Mouse (Mus musculus) C2C12 (cell line): ENCODE measurements around the gene Ccdc162.

ENCODE experiments used
- CTCF ChIP-seq: IDR thresholded peaks from one replicate; pipeline ENCODE4 v1.5.1; 2011; ENCODE audit not compliant: control insufficient read depth, insufficient read depth, insufficient read length
- MAX ChIP-seq: IDR thresholded peaks from one replicate; pipeline ENCODE4 v1.6.1; 2011; ENCODE audit warnings: mild to moderate bottlenecking, control low read depth
- MYOD1 ChIP-seq: IDR thresholded peaks from one replicate; pipeline ENCODE4 v1.6.1; 2011; ENCODE audit warnings: low read depth; ENCODE audit not compliant: control insufficient read depth, insufficient read length
- MYOG ChIP-seq: IDR thresholded peaks from one replicate; pipeline ENCODE4 v1.6.1; 2011; ENCODE audit not compliant: control insufficient read depth, insufficient read length; ENCODE audit errors: extremely low read depth
- USF1 ChIP-seq: IDR thresholded peaks from one replicate; pipeline ENCODE4 v1.6.1; 2011; ENCODE audit warnings: low read depth, mild to moderate bottlenecking, control low read depth, moderate library complexity

- no peak for TF ChIP-seq CTCF
- TF ChIP-seq MAX, result no peak
- TF ChIP-seq USF1, result no peak
- no peak for TF ChIP-seq MYOD1
- no peak for TF ChIP-seq MYOG
These were observed 180.4 kb downstream of the Ccdc162 start for GRCm38 (mm10) chr10:41535991-41536390.
